In the genomic region with DNA sequence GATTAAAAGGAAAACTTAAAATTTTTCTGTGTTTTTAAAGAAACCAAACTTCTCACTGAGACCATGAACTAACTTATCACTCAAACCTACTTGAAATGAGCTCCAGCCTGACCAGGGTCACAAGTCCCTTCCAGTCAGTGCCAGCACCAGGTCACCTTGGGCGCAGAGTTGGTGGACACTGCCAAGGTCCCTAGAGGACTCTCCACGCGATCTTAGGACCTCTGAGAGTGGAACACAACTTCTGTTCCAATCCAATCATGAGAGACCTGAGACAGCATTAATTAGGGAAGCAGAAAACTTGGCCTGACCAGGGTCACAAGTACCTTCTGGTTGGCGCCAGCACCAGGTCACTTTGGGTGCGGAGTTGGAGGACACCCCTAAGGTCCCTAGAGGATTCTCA, we compare ENCODE assay signal across 29 mouse cellular contexts. TPM values are rescaled to one million over a fixed set of nuclear protein-coding genes. Genes with fewer than 3 reads are reported as not detected.
A peak's percentile ranks its signal among the peaks of the same experiment; 100 is the strongest.
DNase-seq lines count a peak whose midpoint lies in the region; ATAC-seq lines count a peak whose summit lies in the region.
"Had no signal": no experiment of that assay in that cellular context is flagged by ENCODE, and none has a peak within 500 bp of the region (broad histone marks: within the 10 kb centered on the region; RNA-seq: fewer than 3 reads in every experiment).

No protein-coding gene starts in this region.

- intact Hi-C loops in heart, postnatal 36 days (cut with DNase I): no loop called here

- no peaks in the 10 kb centered on the region for H3K9me3 ChIP-seq in kidney, embryonic 16.5 days (ENCODE audit: low read length)
- H3K9me3 ChIP-seq: embryonic facial prominence, embryonic 10.5 days; embryonic facial prominence, embryonic 13.5 days; forebrain, embryonic 12.5 days; forebrain, embryonic 15.5 days; G1E; heart, embryonic 10.5 days; heart, embryonic 13.5 days; hindbrain, embryonic 12.5 days; hindbrain, embryonic 15.5 days had no signal

- H3K9ac ChIP-seq in kidney, embryonic 16.5 days (replicated peaks; ENCODE audit: low read length): no peak overlapping the region
- H3K9ac ChIP-seq: embryonic facial prominence, embryonic 13.5 days; forebrain, embryonic 12.5 days; forebrain, embryonic 15.5 days; heart, embryonic 13.5 days; hindbrain, embryonic 12.5 days; hindbrain, embryonic 15.5 days had no signal

- H3K4me1 ChIP-seq in kidney, embryonic 16.5 days (ENCODE audit: insufficient read depth, low read length): no peaks in the 10 kb centered on the region
- H3K4me1 ChIP-seq: embryonic facial prominence, embryonic 10.5 days; embryonic facial prominence, embryonic 13.5 days; forebrain, embryonic 12.5 days; forebrain, embryonic 15.5 days; heart, embryonic 10.5 days; hindbrain, embryonic 12.5 days; hindbrain, embryonic 15.5 days had no signal

- H3K36me3 ChIP-seq in kidney, embryonic 16.5 days (ENCODE audit: insufficient read depth, low read length): peaks cover 37% of the 10 kb centered on the region

- H3K4me2 ChIP-seq in kidney, embryonic 16.5 days (replicated peaks; ENCODE audit: low read depth, low read length): no peak overlapping the region
- H3K4me2 ChIP-seq: embryonic facial prominence, embryonic 13.5 days; forebrain, embryonic 12.5 days; forebrain, embryonic 15.5 days; heart, embryonic 13.5 days; hindbrain, embryonic 12.5 days; hindbrain, embryonic 15.5 days had no signal

- no peaks in the 10 kb centered on the region for H3K27me3 ChIP-seq in kidney, embryonic 16.5 days (ENCODE audit: insufficient read depth, low read length)
- H3K27me3 ChIP-seq: CH12.LX; embryonic facial prominence, embryonic 13.5 days; forebrain, embryonic 12.5 days; forebrain, embryonic 15.5 days; heart, embryonic 13.5 days; hindbrain, embryonic 12.5 days; hindbrain, embryonic 15.5 days; Patski had no signal

- no peak overlapping the region for H3K27ac ChIP-seq in kidney, embryonic 16.5 days (ENCODE audit: low read length)
- H3K27ac ChIP-seq: embryonic facial prominence, embryonic 10.5 days; embryonic facial prominence, embryonic 13.5 days; forebrain, embryonic 12.5 days; forebrain, embryonic 15.5 days; heart, adult 2 months; heart, embryonic 10.5 days; heart, embryonic 13.5 days; hindbrain, embryonic 12.5 days; hindbrain, embryonic 15.5 days had no signal

- no peak overlapping the region for H3K4me3 ChIP-seq in kidney, embryonic 16.5 days (ENCODE audit: low read length)
- H3K4me3 ChIP-seq: embryonic facial prominence, embryonic 10.5 days; embryonic facial prominence, embryonic 13.5 days; erythroblast, embryonic 14.5 days; forebrain, embryonic 12.5 days; forebrain, embryonic 15.5 days; heart, adult 2 months; heart, embryonic 10.5 days; heart, embryonic 13.5 days; hindbrain, embryonic 12.5 days; hindbrain, embryonic 15.5 days had no signal

- WGBS in kidney, embryonic 16.5 days: 96% methylated on average over 5 of the region's 5 CpGs

- no peak for ATAC-seq in kidney, embryonic 16.5 days (ENCODE audit: low FRiP score, low TSS enrichment)
- ATAC-seq: forebrain, embryonic 15.5 days; Patski had no signal

- DNase-seq in heart, adult 11 months: peak; percentile 87
- no peak for DNase-seq in heart, postnatal 36 days
- peak; percentile 46 to 49 for DNase-seq in kidney, adult 8-10 months
- peak; percentile 54 to 55 for DNase-seq in kidney, postnatal 36 days
- DNase-seq in kidney, postnatal 14 days: no peak
- DNase-seq: adrenal gland, adult 2 months; adrenal gland, postnatal 25 days; B cell, adult 2 months; cerebellum, adult 11-12 months; cerebellum, adult 8-10 months; cerebellum, postnatal 10 days; cerebellum, postnatal 36 days; embryo, embryonic 11 days; gastrocnemius, postnatal 25 days; heart, adult 2 months; heart, postnatal 14 days had no signal

RNA-seq across cellular contexts. Expression of gene Cyp51, which starts 10.1 kb away (rescaled TPM):
- total RNA-seq in heart, postnatal 36 days (2021): 1 to 10 TPM; 5.3 to 7.4 TPM
- 67.4 and 69.2 TPM in 2 replicates for polyA plus RNA-seq in kidney, embryonic 16.5 days (2015; fragmentation: Nextera tagmentation; extraction: Ambion mirVana)

Comparison
In these comparisons a context has a peak if more than half of its experiments do, and no peak if none do; other contexts are left out.
1. DNase-seq: peak in heart, adult 11 months (single experiment), kidney, adult 8-10 months (2 of 2) and kidney, postnatal 36 days (2 of 2); none in heart, postnatal 36 days (0 of 2) and kidney, postnatal 14 days (single experiment).